Mouse (Mus musculus): ENCODE results near the gene Hadh.

DNA sequence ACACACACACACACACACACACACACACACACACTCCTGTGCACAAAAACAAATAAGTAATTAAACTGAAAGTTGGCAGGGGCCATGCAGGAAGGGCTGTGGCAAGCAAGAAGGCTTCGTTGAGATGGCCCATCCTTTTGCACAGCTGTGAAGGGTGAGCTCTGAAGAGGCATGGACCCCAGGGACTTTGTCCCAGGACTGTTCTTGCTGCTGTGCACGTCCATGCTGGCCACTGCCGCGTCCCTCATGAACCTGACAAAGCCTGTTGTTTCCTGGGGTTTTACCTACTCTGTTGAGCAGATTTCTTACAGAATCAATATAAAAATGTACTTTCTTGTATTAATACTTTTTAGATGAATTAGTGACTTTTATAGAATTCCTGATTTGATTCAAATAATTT is 20.0 kb upstream of the Hadh start:
- TF ChIP-seq CTCF (IDR thresholded peaks at IDR 0.05; ENCODE audit: low read depth, low read length) (no peak), POLR2A (IDR thresholded peaks at IDR 0.05; ENCODE audit: insufficient read depth, low read length) (no peak)
